Mouse (Mus musculus) megakaryocyte-erythroid progenitor cell, adult 5-6 weeks (primary cell): Measurements from ENCODE around the gene Kctd14. TPM values are rescaled to one million over a fixed set of nuclear protein-coding genes. Genes with fewer than 3 reads are reported as not detected.
A peak's percentile ranks its signal among the peaks of the same experiment; 100 is the strongest.
"Not testable (repeated sequence)": the region's sequence is repeated elsewhere in the genome, so short reads cannot be mapped to it uniquely, and the experiment has no call there.

ENCODE experiments used
- ATAC-seq: replicated peaks from 2 replicates; pipeline ENCODE4 v1.8.0; 2016; ENCODE audit warnings: mild to moderate bottlenecking, inconsistent platforms; ENCODE audit not compliant: severe bottlenecking, poor library complexity, low FRiP score, low TSS enrichment
- total RNA-seq, 2 experiments: library from RNA; stranded (forward) in 1 of 2; stranded (reverse) in 1 of 2; fragments of 200-1000, 215-1000 nt in 1 of 2; fragments of >200 nt in 1 of 2; fragmentation: Nextera tagmentation in 1 of 2; gene quantifications; 2 replicates each; pipeline ENCODE4 v1.2.3; 2014 to 2017

Gene Kctd14
- 8.5 and 10.1 TPM in 2 replicates for total RNA-seq (2014; fragmentation: Nextera tagmentation)
- 2.8 and 4.4 TPM in 2 replicates for total RNA-seq (2017)

- ATAC-seq, result not testable (repeated sequence)
These were observed at the start of gene Kctd14 for GRCm38 (mm10) chr7:97451023-97451422. Gene Kctd14 (plus strand): TSS chr7:97451323.

GRCm38 (mm10) chr7:97407145-97407544 is 44.0 kb upstream of the Kctd14 start:
- no peak for ATAC-seq

GRCm38 (mm10) chr7:97411106-97411505 is 40.0 kb upstream of the Kctd14 start:
- no peak for ATAC-seq

DNA sequence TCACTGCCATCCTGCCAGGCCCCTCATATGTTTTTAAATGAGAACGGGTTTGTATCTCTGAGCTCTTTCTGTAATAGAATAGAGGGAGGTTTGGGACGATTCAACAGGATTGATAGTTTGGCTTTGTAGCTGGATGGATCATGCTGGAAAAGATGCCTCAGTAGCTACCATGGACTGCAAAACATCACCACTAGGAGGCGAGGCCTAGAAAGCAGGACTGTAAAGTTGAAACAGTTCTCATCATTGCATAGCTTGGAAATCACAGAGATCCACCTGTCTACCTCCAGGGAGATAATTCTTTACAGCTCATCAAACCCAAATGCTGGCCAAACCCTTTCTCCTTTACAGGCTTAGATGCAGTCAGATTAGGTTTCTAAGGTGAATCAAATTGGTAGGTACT is 39.5 kb upstream of the Kctd14 start:
- ATAC-seq, result no peak

DNA sequence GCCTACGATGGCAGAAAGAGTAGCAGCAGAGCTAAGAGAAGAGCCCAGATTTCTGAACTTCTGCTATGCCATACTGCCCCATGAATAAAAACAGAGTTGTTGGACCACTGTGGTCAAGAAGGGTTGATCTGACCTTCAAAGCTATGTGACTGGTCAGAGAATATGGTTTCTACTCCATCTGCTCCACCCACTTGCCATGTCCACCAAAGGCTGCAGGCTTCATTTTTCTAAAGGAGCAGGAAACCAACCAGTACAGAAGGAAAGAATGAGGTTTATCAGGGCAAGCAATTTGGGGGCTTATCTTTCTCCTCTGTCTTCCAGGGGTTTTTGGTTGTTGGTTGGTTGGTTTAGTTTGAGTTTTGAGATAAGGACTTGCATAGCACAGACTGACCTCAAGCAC is 37.1 kb upstream of the Kctd14 start:
- ATAC-seq, result no peak

DNA sequence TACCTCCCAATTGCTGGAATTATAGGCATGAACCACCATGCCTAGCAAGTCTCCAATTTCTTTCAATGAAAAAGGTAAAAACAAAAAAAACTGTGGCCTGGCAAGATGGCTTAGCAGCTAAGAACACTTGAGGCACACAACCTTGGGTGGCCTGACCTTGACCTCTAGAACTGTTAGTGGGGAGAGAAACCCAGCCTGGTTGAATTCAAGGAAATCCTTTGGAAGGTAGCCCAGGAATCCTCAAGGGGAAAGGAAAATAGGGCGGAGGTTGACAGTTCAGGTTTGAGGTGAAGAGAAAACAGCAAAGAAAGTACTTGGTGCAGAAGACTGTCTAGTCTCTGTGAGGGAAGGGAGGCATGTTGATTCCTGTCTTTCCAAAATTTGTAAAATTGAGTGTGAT is 36.7 kb upstream of the Kctd14 start:
- ATAC-seq, result no peak

GRCm38 (mm10) chr7:97414915-97415687 is 36.0 kb upstream of the Kctd14 start:
- 0 out of 2 replicates have a peak, but pooled peaks have one; percentile 31 for ATAC-seq

DNA sequence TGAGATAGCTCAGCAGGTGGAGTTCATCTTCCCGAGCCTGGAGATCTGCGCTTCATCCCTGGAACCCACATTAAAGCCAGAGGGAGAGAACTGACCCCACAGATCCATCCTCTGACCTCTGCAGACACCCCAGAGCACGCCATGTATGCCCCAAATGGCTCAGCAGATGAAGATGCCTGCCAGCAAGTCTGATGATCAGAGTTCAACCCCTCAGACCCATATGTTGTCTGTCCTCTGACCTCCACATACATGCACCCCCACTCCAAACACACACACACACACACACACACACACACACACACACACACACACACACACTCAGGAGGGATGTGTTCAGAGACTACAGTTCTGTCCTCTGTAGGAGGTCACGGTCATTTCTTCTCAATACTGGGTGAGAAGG is 34.6 kb upstream of the Kctd14 start:
- no peak for ATAC-seq

GRCm38 (mm10) chr7:97416906-97417777 is 34.0 kb upstream of the Kctd14 start, which contains the start of gene Thrsp:
Gene Thrsp (minus strand): TSS chr7:97417730.
- no peak for ATAC-seq

DNA sequence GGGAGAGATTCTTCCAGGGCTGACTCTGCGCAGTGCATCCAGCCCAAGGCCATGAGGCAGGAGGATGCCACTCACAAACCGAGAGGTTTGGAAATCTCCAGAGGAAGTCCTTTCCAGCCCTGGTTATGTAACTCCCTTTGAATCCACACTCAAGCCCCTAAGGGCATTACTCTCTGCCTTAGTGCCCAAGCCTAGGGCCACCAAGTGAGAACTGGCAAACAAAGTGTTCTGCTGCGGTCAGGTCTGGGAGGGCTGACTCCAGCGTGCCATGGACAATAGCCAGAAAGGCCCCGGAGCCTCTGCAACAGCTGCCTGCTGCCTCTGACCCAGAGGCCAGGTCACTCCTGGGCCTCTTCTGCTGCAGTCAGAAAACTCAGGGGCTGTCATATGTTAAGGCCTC is 32.4 kb upstream of the Kctd14 start:
- ATAC-seq, result no peak

DNA sequence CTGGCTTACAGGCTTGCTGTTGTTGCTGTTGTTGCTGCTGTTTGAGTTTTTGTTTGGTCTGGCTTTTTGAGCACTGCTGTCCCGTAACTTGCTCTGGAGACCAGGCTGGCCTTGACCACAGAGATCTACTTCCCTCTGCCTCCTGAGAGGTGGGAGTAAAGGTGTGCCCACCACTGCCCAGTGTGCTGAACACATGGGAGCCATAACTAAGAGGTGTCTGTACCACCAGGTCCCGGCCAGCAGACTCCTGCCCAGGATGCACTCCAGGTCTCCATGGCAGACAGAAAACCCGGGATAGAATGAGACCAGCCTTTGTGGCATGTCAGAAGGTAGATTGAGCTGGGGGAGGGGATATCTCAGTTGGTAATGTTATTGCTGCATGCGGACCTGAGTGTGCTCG is 32.0 kb upstream of the Kctd14 start:
- no peak for ATAC-seq

DNA sequence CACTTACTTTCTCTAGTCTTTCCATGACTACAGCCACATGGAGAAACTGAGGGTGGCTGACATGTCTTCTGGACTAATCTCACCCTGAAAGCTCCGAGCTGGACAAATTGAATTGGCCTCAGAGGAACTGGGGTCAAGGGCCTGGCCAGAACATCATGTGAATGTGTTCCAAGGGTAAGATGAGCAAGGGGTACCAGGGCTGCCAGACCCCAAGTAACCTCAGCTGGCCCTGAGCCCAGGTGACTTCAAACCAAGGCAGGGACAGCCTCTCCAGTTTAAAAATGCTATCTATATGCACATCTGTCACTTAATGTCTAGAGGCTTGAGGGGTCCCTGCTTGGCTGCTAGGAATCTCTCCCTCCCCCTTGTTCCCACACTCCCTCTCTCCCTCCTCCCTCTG is 30.7 kb upstream of the Kctd14 start:
- ATAC-seq, result no peak

GRCm38 (mm10) chr7:97420958-97421651 is 30.0 kb upstream of the Kctd14 start:
- no peak for ATAC-seq

- ATAC-seq, result no peak
These were observed 27.4 kb upstream of the Kctd14 start for GRCm38 (mm10) chr7:97423754-97424153.

- peak; percentile 95 for ATAC-seq
These were observed 26.4 kb upstream of the Kctd14 start for GRCm38 (mm10) chr7:97424621-97425245.

GRCm38 (mm10) chr7:97426566-97426965 is 24.6 kb upstream of the Kctd14 start:
- no peak for ATAC-seq

DNA sequence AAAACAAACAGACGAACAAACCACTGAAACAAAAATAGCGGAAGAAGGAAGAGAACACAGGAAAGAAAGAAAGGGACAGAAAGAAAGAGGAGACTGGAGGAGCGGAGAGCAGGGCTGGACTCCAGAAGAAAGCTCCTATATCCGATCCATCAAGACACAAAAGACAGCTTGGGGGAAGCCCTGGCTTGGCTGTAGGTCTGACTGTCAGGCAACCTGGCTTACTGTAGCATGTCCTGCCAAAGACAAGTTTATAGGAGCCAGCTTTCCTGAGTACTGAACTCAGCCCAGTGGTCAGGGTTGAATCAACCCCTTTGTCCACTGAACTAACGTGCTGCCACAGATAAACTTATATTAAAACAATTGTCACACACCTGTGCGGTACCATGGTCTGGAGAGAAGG is 23.8 kb upstream of the Kctd14 start:
- no peak for ATAC-seq

DNA sequence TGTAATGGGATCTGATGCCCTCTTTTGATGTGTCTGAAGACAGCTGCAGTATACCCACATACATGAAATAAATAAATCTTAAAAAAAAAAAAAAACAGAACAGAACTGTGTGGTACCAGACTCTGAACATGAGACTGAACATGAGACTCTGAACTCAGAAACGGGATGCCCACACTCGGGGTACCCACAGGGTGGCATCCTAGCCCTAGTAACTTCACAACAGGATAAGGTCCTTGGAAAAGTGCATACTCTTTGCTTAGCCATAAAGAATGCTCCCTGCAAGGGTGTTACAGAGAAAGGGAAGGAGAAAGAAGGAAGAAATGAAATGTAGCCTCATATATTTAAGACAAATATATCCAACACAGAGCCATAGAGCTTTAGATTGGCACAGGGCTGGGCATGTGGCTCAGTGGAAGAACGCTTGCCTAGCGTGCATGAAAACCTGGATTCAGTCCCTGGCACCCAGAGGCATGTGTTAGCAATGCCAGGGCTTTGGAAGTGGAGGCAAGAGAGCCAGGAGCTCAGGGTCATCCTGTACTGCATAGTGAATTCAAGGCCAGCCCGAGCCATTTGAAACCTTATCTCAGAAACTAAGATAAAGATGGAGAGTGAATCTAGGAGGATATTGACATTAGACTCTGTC is 23.2 kb upstream of the Kctd14 start:
- ATAC-seq, result no peak

DNA sequence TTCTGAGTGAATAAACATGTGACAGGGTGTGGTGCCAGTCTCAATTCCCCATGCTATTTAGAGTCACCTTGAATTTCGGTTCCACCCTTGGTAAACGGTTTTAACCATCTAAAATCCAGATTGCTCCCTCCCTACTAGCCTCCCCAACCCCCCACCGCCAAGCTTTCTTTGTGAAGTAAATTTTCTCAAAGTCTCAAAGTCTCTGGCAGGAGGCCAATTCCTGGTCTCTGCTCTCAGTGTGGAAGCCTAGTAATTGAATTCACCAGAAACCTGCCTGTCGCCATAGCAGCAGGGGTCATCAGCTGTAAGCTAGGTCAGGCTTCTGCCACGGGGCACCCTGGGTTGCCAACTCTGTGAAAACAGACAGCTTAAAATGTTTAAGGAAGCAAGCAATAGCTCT is 21.4 kb upstream of the Kctd14 start:
- no peak for ATAC-seq
